Mouse (Mus musculus) olfactory bulb, adult 2 months (tissue): Measurements from ENCODE around the gene Tex14.

Experiments used
- CTCF ChIP-seq: fragments of 200-500 bp; IDR thresholded peaks from 2 replicates; pipeline ENCODE4 v1.5.1; 2012; ENCODE audit warnings: low read depth, mild to moderate bottlenecking, low read length, moderate library complexity; ENCODE audit not compliant: insufficient read depth
- POLR2A ChIP-seq: fragments of 200-500 bp; IDR thresholded peaks from 2 replicates; pipeline ENCODE4 v1.6.1; 2012; ENCODE audit warnings: mild to moderate bottlenecking, low read depth, low read length, moderate library complexity; ENCODE audit not compliant: insufficient read depth

- TF ChIP-seq CTCF (no peak), POLR2A (no peak)
Observed at GRCm38 (mm10) chr11:87468278-87468655, 63.4 kb downstream of the Tex14 start.
